Mouse (Mus musculus) heart, adult 2 months (tissue): Measurements from ENCODE around the gene Mindy1.

ENCODE experiments used
- CTCF ChIP-seq: fragments of 200-600 bp; IDR thresholded peaks from 2 replicates; pipeline ENCODE4 v1.8.1; 2022; ENCODE audit warnings: antibody characterized with exemption, mild to moderate bottlenecking, moderate library complexity
- POLR2A ChIP-seq: fragments of 200-500 bp; IDR thresholded peaks from 2 replicates; pipeline ENCODE4 v1.6.1; 2011; ENCODE audit warnings: mild to moderate bottlenecking, low read depth, low read length, control low read depth; ENCODE audit not compliant: insufficient read depth

GRCm38 (mm10) chr3:95294718-95295117 lies 13.6 kb downstream of the Mindy1 start:
- TF ChIP-seq POLR2A (no peak), CTCF (no peak)
